Mouse (Mus musculus) bone marrow macrophage, adult 2 months (primary cell): ENCODE measurements around the gene Ffar3.

ENCODE experiments used
- CTCF ChIP-seq: IDR thresholded peaks from 2 replicates; pipeline ENCODE4 v1.5.1; 2012; ENCODE audit warnings: low read depth, mild to moderate bottlenecking, low read length, moderate library complexity
- POLR2A ChIP-seq: IDR thresholded peaks from 2 replicates; pipeline ENCODE4 v1.6.1; 2012; ENCODE audit warnings: mild to moderate bottlenecking, low read depth, low read length, borderline replicate concordance

DNA sequence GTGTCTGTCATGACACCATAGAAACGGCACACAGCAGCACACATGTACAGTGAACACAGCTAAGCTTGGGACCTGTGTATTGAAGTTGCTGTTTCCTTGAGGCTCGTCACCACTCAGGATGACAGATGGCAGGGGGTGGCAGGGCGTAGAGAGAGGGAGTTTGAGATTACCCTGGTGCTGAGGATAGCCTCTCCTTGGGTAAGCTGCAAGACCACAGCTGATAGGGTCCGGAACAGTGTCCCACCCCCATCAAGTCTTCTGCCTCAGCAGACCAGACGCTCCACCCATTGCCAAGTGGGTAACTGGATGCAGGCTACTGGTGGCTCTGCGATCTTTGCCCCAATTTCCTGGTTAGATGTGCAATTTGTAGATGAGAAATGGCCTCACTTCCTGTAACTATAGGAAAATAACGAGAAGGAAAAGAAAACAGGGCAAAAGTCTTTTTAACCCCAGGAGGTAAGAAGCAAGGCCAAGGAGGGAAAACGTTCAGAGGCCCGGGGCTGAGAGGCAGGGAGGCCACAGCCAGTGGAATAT is 44.2 kb downstream of the Ffar3 start:
- TF ChIP-seq POLR2A (no peak), CTCF (no peak)
